Mouse (Mus musculus): ENCODE measurements around the gene Hilpda. TPM values are rescaled to one million over a fixed set of nuclear protein-coding genes. Genes with fewer than 3 reads are reported as not detected.

Gene Hilpda
- polyA plus RNA-seq, 1 experiment from 2014 or later = 34.6 TPM

GRCm38 (mm10) chr6:29246585-29246984 is 25.7 kb upstream of the Hilpda start:
- peak; percentile 40 for ATAC-seq
- H3K36me3 ChIP-seq = no peaks in the 10 kb centered on the region
- H3K27me3 ChIP-seq (replicated peaks) = no peaks in the 10 kb centered on the region
- no peak overlapping the region for H3K27ac ChIP-seq
- 51% methylated on average over 5 of the region's 5 CpGs for WGBS
- no peak overlapping the region for H3K9ac ChIP-seq
- peaks cover 8% of the 10 kb centered on the region; the same call in 1 of the 2 replicates for H3K4me1 ChIP-seq (replicated peaks)
- no peak overlapping the region for H3K4me3 ChIP-seq (replicated peaks)
- no peak overlapping the region for H3K4me2 ChIP-seq (replicated peaks)
- no peaks in the 10 kb centered on the region for H3K9me3 ChIP-seq

- H3K9me3 ChIP-seq = no peaks in the 10 kb centered on the region
- WGBS = 39% methylated on average over 4 of the region's 4 CpGs
- H3K36me3 ChIP-seq = no peaks in the 10 kb centered on the region
- no peaks in the 10 kb centered on the region for H3K27me3 ChIP-seq (replicated peaks)
- peak overlapping the region; percentile 37; the same call in 1 of the 2 replicates for H3K27ac ChIP-seq
- H3K4me1 ChIP-seq (replicated peaks) = peaks cover 8% of the 10 kb centered on the region; the same call in 1 of the 2 replicates
- no peak overlapping the region for H3K4me3 ChIP-seq (replicated peaks)
- peak; percentile 65 for ATAC-seq
- no peak overlapping the region for H3K9ac ChIP-seq
- H3K4me2 ChIP-seq (replicated peaks) = no peak overlapping the region
Measured at GRCm38 (mm10) chr6:29247072-29247471, 25.2 kb upstream of the Hilpda start.

- no peak overlapping the region for H3K9ac ChIP-seq
Measured at GRCm38 (mm10) chr6:29259418-29259817, 12.9 kb upstream of the Hilpda start.

GRCm38 (mm10) chr6:29261831-29262230 is 10.5 kb upstream of the Hilpda start:
- Histone ChIP-seq H3K27me3 (replicated peaks) (no peaks in the 10 kb centered on the region), H3K9me3 (no peaks in the 10 kb centered on the region), H3K9ac (no peak overlapping the region), H3K27ac (no peak overlapping the region), H3K36me3 (no peaks in the 10 kb centered on the region), H3K4me1 (replicated peaks) (no peaks in the 10 kb centered on the region), H3K4me3 (replicated peaks) (no peak overlapping the region), H3K4me2 (replicated peaks) (no peak overlapping the region)
- 84% methylated on average over 5 of the region's 5 CpGs for WGBS
- no peak for ATAC-seq

More at GRCm38 (mm10) chr6:29259418-29259817, 12.9 kb upstream of the Hilpda start:
- WGBS = 83% methylated on average over 1 of the region's 1 CpGs
- H3K36me3 ChIP-seq = no peaks in the 10 kb centered on the region
- no peak overlapping the region for H3K4me2 ChIP-seq (replicated peaks)
- no peak overlapping the region for H3K27ac ChIP-seq
- no peaks in the 10 kb centered on the region for H3K9me3 ChIP-seq
- no peaks in the 10 kb centered on the region for H3K27me3 ChIP-seq (replicated peaks)
- no peak for ATAC-seq
- no peak overlapping the region for H3K4me3 ChIP-seq (replicated peaks)
- no peaks in the 10 kb centered on the region for H3K4me1 ChIP-seq (replicated peaks)

GRCm38 (mm10) chr6:29263650-29264455 is 8.4 kb upstream of the Hilpda start:
- Histone ChIP-seq H3K9me3 (no peaks in the 10 kb centered on the region), H3K4me2 (replicated peaks) (no peak overlapping the region), H3K4me3 (replicated peaks) (no peak overlapping the region), H3K27me3 (replicated peaks) (no peaks in the 10 kb centered on the region), H3K27ac (no peak overlapping the region), H3K36me3 (no peaks in the 10 kb centered on the region), H3K4me1 (replicated peaks) (no peaks in the 10 kb centered on the region), H3K9ac (no peak overlapping the region)
- no peak for ATAC-seq
- 65% methylated on average over 6 of the region's 6 CpGs for WGBS

- no peak overlapping the region for H3K4me3 ChIP-seq (replicated peaks)
- no peaks in the 10 kb centered on the region for H3K4me1 ChIP-seq (replicated peaks)
- no peaks in the 10 kb centered on the region for H3K9me3 ChIP-seq
- no peak overlapping the region for H3K9ac ChIP-seq
- no peaks in the 10 kb centered on the region for H3K27me3 ChIP-seq (replicated peaks)
- 92% methylated on average over 3 of the region's 3 CpGs for WGBS
- no peak overlapping the region for H3K27ac ChIP-seq
- no peak for ATAC-seq
- no peaks in the 10 kb centered on the region for H3K36me3 ChIP-seq
- no peak overlapping the region for H3K4me2 ChIP-seq (replicated peaks)
Measured at GRCm38 (mm10) chr6:29264456-29264781, 7.9 kb upstream of the Hilpda start.

GRCm38 (mm10) chr6:29266936-29267335 is 5.4 kb upstream of the Hilpda start:
- Histone ChIP-seq H3K27me3 (replicated peaks) (no peaks in the 10 kb centered on the region), H3K9ac (no peak overlapping the region), H3K4me1 (replicated peaks) (peaks cover 5% of the 10 kb centered on the region), H3K27ac (no peak overlapping the region), H3K4me3 (replicated peaks) (no peak overlapping the region), H3K36me3 (no peaks in the 10 kb centered on the region), H3K9me3 (no peaks in the 10 kb centered on the region), H3K4me2 (replicated peaks) (no peak overlapping the region)
- 39% methylated on average over 4 of the region's 4 CpGs for WGBS
- ATAC-seq = no peak

- 61% methylated on average over 6 of the region's 6 CpGs for WGBS
- Histone ChIP-seq H3K36me3 (no peaks in the 10 kb centered on the region), H3K27me3 (replicated peaks) (no peaks in the 10 kb centered on the region)
Measured at GRCm38 (mm10) chr6:29269006-29269668, 3.2 kb upstream of the Hilpda start.

GRCm38 (mm10) chr6:29270961-29271360 is 1.3 kb upstream of the Hilpda start:
- Histone ChIP-seq H3K4me1 (replicated peaks) (peaks cover 11% of the 10 kb centered on the region), H3K27me3 (replicated peaks) (no peaks in the 10 kb centered on the region), H3K9ac (no peak overlapping the region), H3K4me3 (replicated peaks) (peak overlapping the region; percentile 11; the same call in 1 of the 2 replicates), H3K36me3 (no peaks in the 10 kb centered on the region; the same call in 1 of the 2 replicates), H3K4me2 (replicated peaks) (peak overlapping the region; percentile 44), H3K27ac (no peak overlapping the region), H3K9me3 (no peaks in the 10 kb centered on the region)
- ATAC-seq = peak; percentile 52
- 4% methylated on average over 8 of the region's 8 CpGs for WGBS

More at GRCm38 (mm10) chr6:29269006-29269668, 3.2 kb upstream of the Hilpda start:
- Histone ChIP-seq H3K4me2 (replicated peaks) (no peak overlapping the region), H3K9me3 (no peaks in the 10 kb centered on the region), H3K4me3 (replicated peaks) (no peak overlapping the region), H3K27ac (no peak overlapping the region), H3K9ac (no peak overlapping the region), H3K4me1 (replicated peaks) (peaks cover 11% of the 10 kb centered on the region)
- no peak for ATAC-seq

- ATAC-seq = no peak
- Histone ChIP-seq H3K4me2 (replicated peaks) (no peak overlapping the region), H3K9me3 (no peaks in the 10 kb centered on the region), H3K4me1 (replicated peaks) (peaks cover 6% of the 10 kb centered on the region; the same call in 1 of the 2 replicates), H3K36me3 (no peaks in the 10 kb centered on the region; the same call in 1 of the 2 replicates), H3K9ac (no peak overlapping the region), H3K4me3 (replicated peaks) (no peak overlapping the region), H3K27me3 (replicated peaks) (no peaks in the 10 kb centered on the region), H3K27ac (no peak overlapping the region)
- 77% methylated on average over 5 of the region's 5 CpGs for WGBS
Measured at GRCm38 (mm10) chr6:29276746-29277145, 4.5 kb downstream of the Hilpda start.

- no peaks in the 10 kb centered on the region for H3K9me3 ChIP-seq
- no peaks in the 10 kb centered on the region; the same call in 1 of the 2 replicates for H3K36me3 ChIP-seq
- ATAC-seq = peak; percentile 80
- 0 out of 2 replicates have a peak, but pooled peaks cover 1% of the 10 kb centered on the region for H3K4me1 ChIP-seq (replicated peaks)
- no peak overlapping the region for H3K4me3 ChIP-seq (replicated peaks)
- H3K9ac ChIP-seq = no peak overlapping the region
- WGBS = 26% methylated on average over 8 of the region's 8 CpGs
- no peak overlapping the region for H3K4me2 ChIP-seq (replicated peaks)
- no peak overlapping the region for H3K27ac ChIP-seq
- no peaks in the 10 kb centered on the region for H3K27me3 ChIP-seq (replicated peaks)
Measured at GRCm38 (mm10) chr6:29278513-29279267, 6.4 kb downstream of the Hilpda start.

- Histone ChIP-seq H3K36me3 (no peaks in the 10 kb centered on the region; the same call in 1 of the 2 replicates), H3K27me3 (replicated peaks) (no peaks in the 10 kb centered on the region), H3K9ac (no peak within 1 kb of the TSS), H3K4me3 (replicated peaks) (no peak within 1 kb of the TSS), H3K4me1 (replicated peaks) (no peaks in the 10 kb centered on the region), H3K27ac (no peak within 1 kb of the TSS), H3K9me3 (no peaks in the 10 kb centered on the region), H3K4me2 (replicated peaks) (no peak within 1 kb of the TSS)
- 81% methylated on average over 8 of the region's 8 CpGs for WGBS
- no peak for ATAC-seq
Measured at GRCm38 (mm10) chr6:29279293-29279692, 7.0 kb downstream of the Hilpda start, which contains the start of gene Fam71f2. Gene Fam71f2, plus strand, starts transcription at chr6:29279593.
